Mouse (Mus musculus) heart, embryonic 10.5 days (tissue): Measurements from ENCODE around the gene Gli2. TPM values are rescaled to one million over a fixed set of nuclear protein-coding genes. Genes with fewer than 3 reads are reported as not detected.
A peak's percentile ranks its signal among the peaks of the same experiment; 100 is the strongest.

Source experiments
- DNase-seq: peaks from one replicate; pipeline ENCODE4 v3.0.0-alpha.2; 2017; ENCODE audit warnings: low spot score
- H3K27ac ChIP-seq: fragments of 300-500 bp; sonication (generic); 2 replicates; pipeline ENCODE4 v1.5.1; 2016; ENCODE audit warnings: mild to moderate bottlenecking
- H3K27me3 ChIP-seq: fragments of 300-500 bp; sonication (generic); 2 replicates; pipeline ENCODE4 v1.6.1; 2016; ENCODE audit warnings: mild to moderate bottlenecking; ENCODE audit not compliant: poor library complexity, insufficient read depth, severe bottlenecking
- H3K36me3 ChIP-seq: fragments of 300-500 bp; sonication (generic); 2 replicates; pipeline ENCODE4 v1.6.1; 2016; ENCODE audit warnings: mild to moderate bottlenecking, moderate library complexity
- H3K4me1 ChIP-seq: fragments of 300-500 bp; sonication (generic); 2 replicates; pipeline ENCODE4 v1.6.1; 2016; ENCODE audit warnings: mild to moderate bottlenecking
- H3K4me3 ChIP-seq: fragments of 300-500 bp; sonication (generic); 2 replicates; pipeline ENCODE4 v1.5.1; 2016; ENCODE audit warnings: mild to moderate bottlenecking, moderate library complexity
- H3K9me3 ChIP-seq: fragments of 300-500 bp; sonication (generic); 2 replicates; pipeline ENCODE4 v1.6.1; 2016; ENCODE audit warnings: mild to moderate bottlenecking, moderate library complexity
- WGBS: fragments of 180-500 bp; shearing (Covaris S2); methylation state at CpG from one replicate; pipeline ENCODE4 v1.1.7; 2016; 5-methylcytosine and 5-hydroxymethylcytosine counted together
- polyA plus RNA-seq: library from polyadenylated mRNA; unstranded; fragments of >200 nt; fragmentation: Nextera tagmentation; extraction: Ambion mirVana; gene quantifications from 2 replicates; pipeline ENCODE4 v1.2.1, GENCODE M21; 2016

Gene Gli2
- polyA plus RNA-seq, 1 experiment from 2014 or later = 7.5 TPM

- DNase-seq = no peak
- Histone ChIP-seq H3K27me3 (peaks cover 40% of the 10 kb centered on the region), H3K4me1 (peaks cover 45% of the 10 kb centered on the region), H3K36me3 (no peaks in the 10 kb centered on the region), H3K27ac (peak overlapping the region; percentile 95), H3K9me3 (no peaks in the 10 kb centered on the region), H3K4me3 (peak overlapping the region; percentile 76)
- WGBS = 4% methylated on average over 6 of the region's 6 CpGs
These were observed 4.9 kb downstream of the Gli2 start for GRCm38 (mm10) chr1:119048547-119048946.

- DNase-seq = no peak
- H3K27ac ChIP-seq = peak overlapping the region; percentile 95
These were observed 5.7 kb downstream of the Gli2 start for GRCm38 (mm10) chr1:119047462-119048371.

GRCm38 (mm10) chr1:119038436-119038835 lies 15.0 kb downstream of the Gli2 start:
- H3K27ac ChIP-seq = no peak overlapping the region
- no peaks in the 10 kb centered on the region for H3K27me3 ChIP-seq
- no peaks in the 10 kb centered on the region for H3K36me3 ChIP-seq
- DNase-seq = no peak
- no peak overlapping the region for H3K4me3 ChIP-seq
- peaks cover 19% of the 10 kb centered on the region for H3K4me1 ChIP-seq
- 90% methylated on average over 1 of the region's 1 CpGs for WGBS
- no peaks in the 10 kb centered on the region for H3K9me3 ChIP-seq

More at GRCm38 (mm10) chr1:119047462-119048371, 5.7 kb downstream of the Gli2 start:
- peak overlapping the region; percentile 76 for H3K4me3 ChIP-seq
- H3K9me3 ChIP-seq = no peaks in the 10 kb centered on the region
- no peaks in the 10 kb centered on the region for H3K36me3 ChIP-seq
- H3K27me3 ChIP-seq = peaks cover 40% of the 10 kb centered on the region
- peaks cover 44% of the 10 kb centered on the region for H3K4me1 ChIP-seq
- 5% methylated on average over 55 of the region's 61 CpGs for WGBS

GRCm38 (mm10) chr1:119035931-119036330 lies 17.5 kb downstream of the Gli2 start:
- Histone ChIP-seq H3K4me1 (peaks cover 40% of the 10 kb centered on the region), H3K36me3 (no peaks in the 10 kb centered on the region), H3K9me3 (no peaks in the 10 kb centered on the region), H3K27ac (no peak overlapping the region), H3K4me3 (no peak overlapping the region), H3K27me3 (no peaks in the 10 kb centered on the region)
- 77% methylated on average over 8 of the region's 8 CpGs for WGBS
- DNase-seq = no peak

- 59% methylated on average over 9 of the region's 9 CpGs for WGBS
These were observed 18.1 kb downstream of the Gli2 start for GRCm38 (mm10) chr1:119035301-119035700.

GRCm38 (mm10) chr1:119034163-119034705 lies 19.2 kb downstream of the Gli2 start:
- Histone ChIP-seq H3K36me3 (no peaks in the 10 kb centered on the region), H3K27ac (peak overlapping the region; percentile 91), H3K4me3 (no peak overlapping the region), H3K27me3 (no peaks in the 10 kb centered on the region), H3K4me1 (peaks cover 46% of the 10 kb centered on the region), H3K9me3 (no peaks in the 10 kb centered on the region)
- DNase-seq = no peak
- WGBS = 57% methylated on average over 13 of the region's 13 CpGs

More at GRCm38 (mm10) chr1:119035301-119035700, 18.1 kb downstream of the Gli2 start:
- Histone ChIP-seq H3K9me3 (no peaks in the 10 kb centered on the region), H3K36me3 (no peaks in the 10 kb centered on the region), H3K4me1 (peaks cover 40% of the 10 kb centered on the region), H3K27me3 (no peaks in the 10 kb centered on the region), H3K4me3 (no peak overlapping the region), H3K27ac (no peak overlapping the region)
- DNase-seq = no peak

GRCm38 (mm10) chr1:119033450-119034162 lies 19.8 kb downstream of the Gli2 start:
- Histone ChIP-seq H3K9me3 (no peaks in the 10 kb centered on the region), H3K27ac (peak overlapping the region; percentile 91), H3K4me1 (peaks cover 46% of the 10 kb centered on the region), H3K4me3 (no peak overlapping the region), H3K36me3 (no peaks in the 10 kb centered on the region), H3K27me3 (no peaks in the 10 kb centered on the region)
- peak; percentile 86 for DNase-seq
- 46% methylated on average over 3 of the region's 3 CpGs for WGBS

GRCm38 (mm10) chr1:119031185-119031584 lies 22.2 kb downstream of the Gli2 start:
- Histone ChIP-seq H3K4me1 (peaks cover 48% of the 10 kb centered on the region), H3K9me3 (no peaks in the 10 kb centered on the region), H3K27ac (no peak overlapping the region), H3K36me3 (no peaks in the 10 kb centered on the region), H3K27me3 (no peaks in the 10 kb centered on the region), H3K4me3 (no peak overlapping the region)
- DNase-seq = no peak
- WGBS = 74% methylated on average over 6 of the region's 6 CpGs

GRCm38 (mm10) chr1:119025647-119026358 lies 27.6 kb downstream of the Gli2 start:
- Histone ChIP-seq H3K36me3 (no peaks in the 10 kb centered on the region), H3K4me3 (no peak overlapping the region), H3K27me3 (no peaks in the 10 kb centered on the region), H3K27ac (0 out of 2 replicates have a peak overlapping the region, but pooled peaks have one; percentile 37), H3K4me1 (peaks cover 17% of the 10 kb centered on the region), H3K9me3 (no peaks in the 10 kb centered on the region)
- 45% methylated on average over 8 of the region's 8 CpGs for WGBS
- DNase-seq = no peak

- WGBS = 80% methylated on average over 1 of the region's 1 CpGs
These were observed 31.1 kb downstream of the Gli2 start for GRCm38 (mm10) chr1:119022311-119022710.

GRCm38 (mm10) chr1:119020092-119020491 lies 33.3 kb downstream of the Gli2 start:
- Histone ChIP-seq H3K27me3 (no peaks in the 10 kb centered on the region), H3K4me3 (no peak overlapping the region), H3K4me1 (0 out of 2 replicates have a peak, but pooled peaks cover 6% of the 10 kb centered on the region), H3K36me3 (no peaks in the 10 kb centered on the region), H3K27ac (no peak overlapping the region), H3K9me3 (no peaks in the 10 kb centered on the region)
- DNase-seq = no peak
- 82% methylated on average over 2 of the region's 2 CpGs for WGBS

More at GRCm38 (mm10) chr1:119022311-119022710, 31.1 kb downstream of the Gli2 start:
- H3K36me3 ChIP-seq = no peaks in the 10 kb centered on the region
- H3K4me1 ChIP-seq = peaks cover 11% of the 10 kb centered on the region
- H3K4me3 ChIP-seq = no peak overlapping the region
- H3K27me3 ChIP-seq = no peaks in the 10 kb centered on the region
- DNase-seq = no peak
- no peak overlapping the region for H3K27ac ChIP-seq
- H3K9me3 ChIP-seq = no peaks in the 10 kb centered on the region

GRCm38 (mm10) chr1:119019056-119019455 lies 34.4 kb downstream of the Gli2 start:
- Histone ChIP-seq H3K4me3 (no peak overlapping the region), H3K4me1 (0 out of 2 replicates have a peak, but pooled peaks cover 6% of the 10 kb centered on the region), H3K36me3 (no peaks in the 10 kb centered on the region), H3K27me3 (no peaks in the 10 kb centered on the region), H3K27ac (no peak overlapping the region), H3K9me3 (no peaks in the 10 kb centered on the region)
- no peak for DNase-seq
